Mouse (Mus musculus): ENCODE measurements around the gene Hk3. TPM values are rescaled to one million over a fixed set of nuclear protein-coding genes. Genes with fewer than 3 reads are reported as not detected.

The Hk3 gene
- not detected for polyA plus RNA-seq (2014; fragmentation: Illumina TruSeq; extraction: RNeasy Lipid Tissue Mini Kit (QIAGEN cat#74804); ENCODE audit: low read depth, low replicate concordance)

DNA sequence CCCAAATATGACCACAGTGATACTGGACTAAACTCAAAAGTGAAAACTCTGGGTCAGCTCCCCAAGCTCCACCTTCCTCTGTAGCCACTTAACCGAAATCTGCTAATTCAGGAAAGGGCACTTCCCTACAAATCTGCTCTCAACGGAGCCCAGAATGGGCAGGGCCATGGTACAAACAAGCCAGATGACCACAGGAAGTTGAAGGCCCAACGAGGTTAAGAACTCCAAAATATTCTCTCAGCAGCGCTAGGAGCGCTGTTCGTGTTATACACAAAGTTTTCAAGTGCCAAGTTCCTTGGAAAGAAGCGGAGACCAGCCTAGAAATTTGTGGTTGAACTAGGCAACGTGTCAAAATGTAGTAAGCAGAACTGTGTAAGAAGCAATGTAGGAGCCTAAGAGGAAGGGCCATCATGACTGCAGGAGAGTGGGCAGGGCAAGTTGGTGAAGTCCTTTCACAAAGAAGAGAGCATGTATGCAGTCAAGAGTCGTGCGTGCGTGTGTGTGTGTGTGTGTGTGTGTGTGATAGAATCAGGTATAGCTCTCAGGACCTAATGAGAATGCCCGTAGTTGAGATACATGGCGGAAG lies at the start of gene Hk3:
Gene Hk3 (minus strand): TSS at position 192 of the 586 bp plus-strand sequence.

Other genes with a start within 250 kb of the Hk3 start
- not detected for gene Eif4e1b, start 237.4 kb downstream of the Hk3 start, polyA plus RNA-seq (2014; fragmentation: Illumina TruSeq; extraction: RNeasy Lipid Tissue Mini Kit (QIAGEN cat#74804); ENCODE audit: low read depth, low replicate concordance)
- 5.2 TPM for gene Tspan17, start 232.0 kb downstream of the Hk3 start, polyA plus RNA-seq (2014; fragmentation: Illumina TruSeq; extraction: RNeasy Lipid Tissue Mini Kit (QIAGEN cat#74804); ENCODE audit: low read depth, low replicate concordance)
- gene Unc5a, start 72.0 kb downstream of the Hk3 start, polyA plus RNA-seq (2014; fragmentation: Illumina TruSeq; extraction: RNeasy Lipid Tissue Mini Kit (QIAGEN cat#74804); ENCODE audit: low read depth, low replicate concordance) = not detected
- gene Uimc1, start 78.9 kb upstream of the Hk3 start, polyA plus RNA-seq (2014; fragmentation: Illumina TruSeq; extraction: RNeasy Lipid Tissue Mini Kit (QIAGEN cat#74804); ENCODE audit: low read depth, low replicate concordance) = 48.8 TPM
- 22.2 TPM for gene Zfp346, start 83.9 kb upstream of the Hk3 start, polyA plus RNA-seq (2014; fragmentation: Illumina TruSeq; extraction: RNeasy Lipid Tissue Mini Kit (QIAGEN cat#74804); ENCODE audit: low read depth, low replicate concordance)
- gene Gm17617, start 112.2 kb upstream of the Hk3 start, polyA plus RNA-seq (2014; fragmentation: Illumina TruSeq; extraction: RNeasy Lipid Tissue Mini Kit (QIAGEN cat#74804); ENCODE audit: low read depth, low replicate concordance) = not detected
- not detected for gene Fgfr4, start 131.3 kb upstream of the Hk3 start, polyA plus RNA-seq (2014; fragmentation: Illumina TruSeq; extraction: RNeasy Lipid Tissue Mini Kit (QIAGEN cat#74804); ENCODE audit: low read depth, low replicate concordance)
- gene Nsd1, start 188.4 kb upstream of the Hk3 start, polyA plus RNA-seq (2014; fragmentation: Illumina TruSeq; extraction: RNeasy Lipid Tissue Mini Kit (QIAGEN cat#74804); ENCODE audit: low read depth, low replicate concordance) = 38.5 TPM